Mouse (Mus musculus) heart, embryonic 14.5 days (tissue): ENCODE measurements around the gene Bin2. TPM values are rescaled to one million over a fixed set of nuclear protein-coding genes. Genes with fewer than 3 reads are reported as not detected.
A peak's percentile ranks its signal among the peaks of the same experiment; 100 is the strongest.
"Not testable (repeated sequence)": the region's sequence is repeated elsewhere in the genome, so short reads cannot be mapped to it uniquely, and the experiment has no call there.

ENCODE experiments used
- ATAC-seq: fragments of 200-750 bp; cut with Nextera tagmentation; 2 replicates; pipeline ENCODE4 v1.8.0; 2017; ENCODE audit warnings: low read depth, moderate TSS enrichment; ENCODE audit not compliant: insufficient number of reproducible peaks, insufficient read depth, low FRiP score
- H3K27ac ChIP-seq, 2 experiments: fragments of 200-500 bp in 1 of 2; fragments of 300-500 bp in 1 of 2; sonication (generic) in 1 of 2; replicated peaks in 1 of 2; 2 replicates each; pipeline ENCODE4 v1.5.1; 2012 to 2014; ENCODE audit warnings: low read depth in 2 of 2, low read length in 2 of 2, control low read depth in 1 of 2, mild to moderate bottlenecking in 1 of 2, mixed read lengths in 1 of 2; ENCODE audit not compliant: control insufficient read depth in 1 of 2, insufficient read depth in 1 of 2
- H3K27me3 ChIP-seq: fragments of 300-500 bp; sonication (generic); 2 replicates; pipeline ENCODE4 v1.6.1; 2014; ENCODE audit warnings: mild to moderate bottlenecking, low read length, control low read depth; ENCODE audit not compliant: control insufficient read depth, insufficient read depth
- H3K36me3 ChIP-seq: fragments of 300-500 bp; sonication (generic); 2 replicates; pipeline ENCODE4 v1.6.1; 2014; ENCODE audit warnings: mild to moderate bottlenecking, control low read depth, low read length, mixed read lengths; ENCODE audit not compliant: control insufficient read depth, insufficient read depth
- H3K4me1 ChIP-seq, 2 experiments: fragments of 200-500 bp in 1 of 2; fragments of 300-500 bp in 1 of 2; sonication (generic) in 1 of 2; 2 replicates each; pipeline ENCODE4 v1.6.1; 2012 to 2014; ENCODE audit warnings: low read length in 2 of 2, control low read depth in 1 of 2, mixed read lengths in 1 of 2; ENCODE audit not compliant: control insufficient read depth in 2 of 2, insufficient read depth in 2 of 2
- H3K4me2 ChIP-seq: fragments of 300-500 bp; sonication (generic); 2 replicates; pipeline ENCODE4 v1.6.1; 2014; ENCODE audit warnings: mild to moderate bottlenecking, low read length
- H3K4me3 ChIP-seq, 2 experiments: fragments of 200-500 bp in 1 of 2; fragments of 300-500 bp in 1 of 2; sonication (generic) in 1 of 2; 2 replicates each; pipeline ENCODE4 v1.5.1; 2012 to 2014; ENCODE audit warnings: low read length in 2 of 2, mild to moderate bottlenecking in 2 of 2, control low read depth in 1 of 2, low read depth in 1 of 2, moderate library complexity in 1 of 2; ENCODE audit not compliant: control insufficient read depth in 1 of 2, insufficient read depth in 1 of 2
- H3K9ac ChIP-seq: fragments of 300-500 bp; sonication (generic); 2 replicates; pipeline ENCODE4 v1.6.1; 2014; ENCODE audit warnings: mild to moderate bottlenecking, low read length
- H3K9me3 ChIP-seq: fragments of 300-500 bp; sonication (generic); 2 replicates; pipeline ENCODE4 v1.6.1; 2016; ENCODE audit warnings: low read length, control low read depth; ENCODE audit not compliant: control insufficient read depth
- WGBS: fragments of 180-500 bp; shearing (Covaris S2); extraction: QIAGEN DNeasy Blood & Tissue Kit; methylation state at CpG from one replicate; pipeline ENCODE4 v1.1.7; 2014; 5-methylcytosine and 5-hydroxymethylcytosine counted together
- polyA plus RNA-seq: library from polyadenylated mRNA; unstranded; fragments of >200 nt; fragmentation: Nextera tagmentation; extraction: Ambion mirVana; gene quantifications from 2 replicates; pipeline ENCODE4 v1.2.1, GENCODE M21; 2014

Gene Bin2
- polyA plus RNA-seq, 1 experiment from 2014 or later: 2.8 TPM

DNA sequence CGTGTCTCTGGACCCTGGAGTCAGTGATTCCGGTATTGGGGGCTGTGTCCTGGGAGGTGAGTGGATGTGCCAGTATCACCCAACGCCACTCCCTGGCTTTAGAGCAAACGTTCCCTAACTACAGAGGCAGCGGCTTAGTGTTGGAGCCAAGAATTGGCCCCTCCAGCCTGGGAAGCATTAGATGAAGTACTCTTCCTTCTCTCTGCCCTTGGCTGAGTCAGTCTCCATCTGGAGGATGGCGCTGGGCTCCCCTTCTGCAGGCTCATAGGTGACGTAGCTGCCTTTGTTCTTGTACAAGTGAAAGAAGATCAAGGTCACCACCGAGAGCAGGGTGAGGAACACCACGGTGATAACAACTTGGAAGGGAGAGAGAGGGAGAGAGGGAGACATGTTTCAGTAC, 47.7 kb downstream of the Bin2 start:
- H3K4me3 ChIP-seq, H3K27me3 ChIP-seq, H3K9ac ChIP-seq, H3K9me3 ChIP-seq, H3K27ac ChIP-seq, ATAC-seq, H3K4me2 ChIP-seq, H3K4me1 ChIP-seq: not testable (repeated sequence)
- peaks cover 46% of the 10 kb centered on the region for H3K36me3 ChIP-seq
- WGBS: 42% methylated on average over 9 of the region's 9 CpGs

DNA sequence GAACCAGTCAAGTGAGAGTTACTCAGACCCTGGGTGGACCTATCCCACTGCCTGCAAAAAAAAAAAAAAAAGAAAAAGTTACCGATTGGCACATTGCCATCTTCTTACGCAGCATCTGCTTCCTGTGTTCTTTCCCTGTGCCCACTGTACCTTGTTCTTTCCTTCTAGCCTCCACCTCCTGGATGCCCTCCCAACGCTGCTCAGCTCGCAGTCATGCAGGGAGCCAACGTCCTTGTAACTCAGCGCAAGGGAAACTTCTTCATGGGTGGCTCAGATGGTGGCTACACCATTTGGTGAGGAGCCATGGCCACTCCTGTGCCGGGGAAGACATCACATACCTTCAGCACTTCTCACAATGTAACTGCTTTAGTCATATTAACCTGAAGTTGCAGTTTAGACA, 50.2 kb downstream of the Bin2 start:
- H3K4me2 ChIP-seq: no peak overlapping the region
- peaks cover 5 to 7% of the 10 kb centered on the region in 2 experiments for H3K4me1 ChIP-seq
- H3K27ac ChIP-seq: no peak overlapping the region
- H3K36me3 ChIP-seq: peaks cover 46% of the 10 kb centered on the region
- no peaks in the 10 kb centered on the region for H3K27me3 ChIP-seq
- WGBS: 78% methylated on average over 7 of the region's 7 CpGs
- H3K4me3 ChIP-seq: no peak overlapping the region
- H3K9ac ChIP-seq: no peak overlapping the region
- H3K9me3 ChIP-seq: no peaks in the 10 kb centered on the region
- no peak for ATAC-seq

DNA sequence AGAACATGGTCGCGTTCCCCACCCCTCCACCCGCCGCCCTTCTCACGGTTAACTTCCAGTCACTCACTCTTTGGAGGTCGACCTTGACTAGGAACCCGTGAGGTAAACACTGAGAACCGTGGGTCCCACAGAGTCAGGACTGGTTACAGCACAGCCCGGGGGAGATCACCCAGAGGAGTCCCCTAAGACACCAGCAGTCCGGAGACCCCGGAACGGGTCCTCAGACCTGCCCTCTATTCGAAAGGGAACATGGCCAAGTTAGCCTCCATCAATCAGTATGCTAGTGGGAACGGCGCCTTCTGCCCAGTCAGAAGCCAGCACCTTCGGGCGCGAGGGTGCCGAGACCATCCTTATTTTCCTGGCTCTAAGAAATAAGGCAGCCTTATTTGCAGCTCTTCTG, 53.1 kb downstream of the Bin2 start:
- H3K4me2 ChIP-seq: peak overlapping the region; percentile 73
- H3K4me1 ChIP-seq: peaks cover 8 to 16% of the 10 kb centered on the region in 2 experiments
- H3K27me3 ChIP-seq: no peaks in the 10 kb centered on the region
- H3K27ac ChIP-seq: peak overlapping the region; percentile 47 to 99
- peak overlapping the region; percentile 97 for H3K9ac ChIP-seq
- H3K36me3 ChIP-seq: peaks cover 43% of the 10 kb centered on the region
- WGBS: under 1% methylated on average over 19 of the region's 19 CpGs
- no peaks in the 10 kb centered on the region for H3K9me3 ChIP-seq
- no peak for ATAC-seq
- H3K4me3 ChIP-seq: peak overlapping the region; percentile 59 to 95

DNA sequence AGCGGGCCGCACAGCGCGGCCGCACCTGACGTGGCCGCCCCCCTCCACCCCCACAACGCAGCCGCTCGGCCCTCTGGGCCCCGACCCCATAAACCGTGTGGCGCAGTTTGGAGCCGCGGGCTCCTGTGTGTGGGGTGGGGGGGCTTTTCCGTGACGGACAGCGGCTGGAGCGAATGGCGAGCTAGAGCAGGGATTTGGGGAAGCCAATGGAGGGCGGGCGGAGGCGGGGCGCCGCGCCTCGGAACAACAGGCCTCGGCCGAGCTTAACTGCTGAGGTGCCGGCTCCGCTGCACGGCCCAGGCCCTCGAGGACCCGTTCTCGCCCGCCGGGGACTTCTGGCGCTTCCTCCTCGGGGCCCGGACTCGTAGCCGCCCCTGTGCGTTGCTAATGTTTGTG, 53.5 kb downstream of the Bin2 start:
- peak overlapping the region; percentile 97 for H3K9ac ChIP-seq
- H3K4me3 ChIP-seq: peak overlapping the region; percentile 59 to 95
- ATAC-seq: peak; percentile 84
- peaks cover 39% of the 10 kb centered on the region for H3K36me3 ChIP-seq
- peak overlapping the region; percentile 73 for H3K4me2 ChIP-seq
- H3K4me1 ChIP-seq: peaks cover 8 to 16% of the 10 kb centered on the region in 2 experiments
- H3K9me3 ChIP-seq: no peaks in the 10 kb centered on the region
- no peaks in the 10 kb centered on the region for H3K27me3 ChIP-seq
- H3K27ac ChIP-seq: peak overlapping the region; percentile 66 to 99
- 0% methylated on average over 26 of the region's 43 CpGs for WGBS

DNA sequence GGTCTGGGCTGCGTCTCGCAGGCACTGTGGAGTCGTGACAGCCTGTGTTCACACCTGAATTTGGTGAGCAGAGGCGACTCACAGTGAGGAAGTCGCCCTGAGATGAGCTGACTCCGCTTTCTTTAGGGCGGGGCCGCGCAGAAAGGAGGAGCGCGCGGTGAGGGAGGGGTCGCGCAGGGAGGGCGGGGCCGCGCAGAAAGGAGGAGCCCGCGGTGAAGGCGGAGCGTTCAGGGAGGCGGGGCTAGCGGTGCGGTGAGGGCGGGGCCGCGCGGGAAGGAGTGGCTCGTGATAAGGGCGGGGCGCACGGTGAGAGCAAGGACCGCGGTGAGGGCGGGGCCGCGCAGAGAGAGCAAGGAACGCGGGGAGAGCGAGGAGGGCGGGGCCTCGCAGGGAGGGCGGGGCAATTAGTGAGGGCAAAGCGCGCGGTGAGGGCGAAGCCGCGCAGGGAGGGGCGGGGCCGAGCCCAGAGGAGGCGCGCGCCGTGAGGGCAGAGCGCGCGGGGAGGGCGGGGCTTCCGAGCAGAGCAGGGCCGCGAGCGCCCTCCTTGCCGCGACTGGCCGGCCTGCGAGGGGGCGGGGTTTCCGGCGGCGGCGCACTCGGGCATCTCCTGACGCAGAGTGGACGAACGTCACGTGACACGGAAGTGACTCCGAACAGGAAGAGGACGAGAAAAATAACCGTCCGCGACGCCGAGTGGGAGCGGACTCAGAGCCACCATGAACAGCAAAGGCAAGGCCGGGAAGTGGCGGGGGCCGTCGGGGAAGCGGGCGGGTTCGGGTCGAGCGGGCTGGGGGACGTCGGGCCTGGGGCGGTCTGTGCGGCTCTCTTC, 54.1 kb downstream of the Bin2 start, which contains the start of gene Dazap2:
Gene Dazap2 (plus strand): TSS at position 354 of the 829 bp plus-strand sequence.
- Histone ChIP-seq H3K4me2 (peak within 1 kb of the TSS; percentile 78), H3K27ac (peak within 1 kb of the TSS; percentile 82 to 99), H3K27me3 (no peaks in the 10 kb centered on the region), H3K4me1 (peaks cover 8 to 16% of the 10 kb centered on the region in 2 experiments), H3K9me3 (no peaks in the 10 kb centered on the region), H3K36me3 (peaks cover 33% of the 10 kb centered on the region), H3K4me3 (peak within 1 kb of the TSS; percentile 59 to 95), H3K9ac (peak within 1 kb of the TSS; percentile 97)
- ATAC-seq: peak; percentile 89
- WGBS: under 1% methylated on average over 92 of the region's 99 CpGs

DNA sequence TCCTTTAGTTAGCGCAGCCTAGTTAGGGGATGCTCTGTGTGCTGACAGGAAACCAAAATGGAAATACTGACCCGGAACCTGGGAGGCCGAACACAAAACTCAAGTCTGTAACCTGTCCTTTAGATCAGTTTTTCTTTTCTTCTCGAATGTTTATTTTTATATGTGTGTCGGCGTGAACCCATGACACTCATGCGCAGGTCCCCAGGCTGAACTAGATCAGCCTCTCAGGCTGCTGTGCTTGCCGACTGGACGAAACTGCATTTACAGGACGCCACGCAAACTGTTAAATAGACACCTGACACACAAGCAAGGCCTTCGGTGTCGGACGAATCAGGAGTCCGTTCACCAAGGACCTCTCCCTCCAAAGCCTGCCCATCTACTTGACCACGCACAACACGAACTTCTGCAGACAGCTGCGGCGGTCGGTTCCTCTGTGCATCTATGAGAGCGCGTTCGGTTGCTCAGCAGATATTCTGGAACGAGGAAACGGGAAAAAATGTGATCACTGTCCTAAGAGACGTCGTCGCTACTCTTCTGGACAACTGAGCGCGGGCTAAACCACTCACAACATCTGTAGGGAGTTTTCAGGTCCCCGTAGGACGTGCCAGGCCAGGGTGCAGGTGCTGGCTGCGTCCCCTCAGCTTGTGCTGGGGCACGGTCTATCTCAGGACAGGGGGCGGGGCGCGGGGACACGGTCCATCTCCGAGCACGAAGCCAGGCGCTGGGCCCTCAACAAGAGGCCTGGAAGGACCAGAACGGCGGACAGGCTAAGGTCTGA, 54.9 kb downstream of the Bin2 start:
- Histone ChIP-seq H3K36me3 (peaks cover 25% of the 10 kb centered on the region), H3K4me2 (peak overlapping the region; percentile 78), H3K4me1 (peaks cover 8 to 16% of the 10 kb centered on the region in 2 experiments), H3K9me3 (no peaks in the 10 kb centered on the region), H3K9ac (peak overlapping the region; percentile 79), H3K4me3 (peak overlapping the region; percentile 59 to 95), H3K27me3 (no peaks in the 10 kb centered on the region), H3K27ac (peak overlapping the region; percentile 82 to 99)
- 13% methylated on average over 43 of the region's 43 CpGs for WGBS
- ATAC-seq: no peak; the same call in 1 of the 2 replicates

DNA sequence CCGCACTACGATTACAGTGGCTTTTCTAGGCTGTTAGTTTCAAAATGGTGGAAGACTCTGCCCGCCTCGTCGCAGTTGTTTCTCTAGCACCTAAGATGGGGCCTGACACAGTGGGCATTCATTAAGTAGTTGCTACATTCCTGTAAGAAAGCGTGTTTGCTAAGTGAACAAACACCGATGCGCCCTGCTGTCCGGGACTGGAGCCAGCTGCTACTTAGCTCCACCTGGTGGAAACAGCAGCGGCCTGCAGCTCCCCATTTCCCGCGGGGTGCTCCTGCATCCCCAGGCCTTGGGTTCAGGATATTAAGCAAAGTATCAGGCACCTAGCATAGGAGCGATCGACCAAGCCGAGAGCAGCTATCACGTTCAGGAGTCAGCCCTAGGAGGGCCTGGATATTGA, 55.8 kb downstream of the Bin2 start:
- H3K4me1 ChIP-seq: peaks cover 8 to 16% of the 10 kb centered on the region in 2 experiments
- peak overlapping the region; percentile 39; the same call in 1 of the 2 replicates for H3K9ac ChIP-seq
- H3K36me3 ChIP-seq: peaks cover 17% of the 10 kb centered on the region
- peak overlapping the region; percentile 78 for H3K4me2 ChIP-seq
- no peaks in the 10 kb centered on the region for H3K9me3 ChIP-seq
- no peak overlapping the region for H3K27ac ChIP-seq
- H3K4me3 ChIP-seq: peak overlapping the region; percentile 11 to 14; a peak in 3 of 4 replicates
- WGBS: 7% methylated on average over 16 of the region's 16 CpGs
- no peaks in the 10 kb centered on the region for H3K27me3 ChIP-seq
- ATAC-seq: no peak
